Mouse (Mus musculus) CD4-positive helper T cell, adult 2 months (primary cell): ENCODE measurements around the gene Btg4.

Experiments used
- DNase-seq: peaks from one replicate; pipeline ENCODE4 v3.0.0-alpha.2; 2012; ENCODE audit warnings: low read depth, missing footprints, low spot score

Btg4 gene

GRCm38 (mm10) chr9:51165312-51166180 is 104.8 kb downstream of the Btg4 start, which contains the start of gene Gm32742:
Gene Gm32742, minus strand, starts transcription at chr9:51165517.
- no peak for DNase-seq

- DNase-seq = peak; percentile 29
Measured at GRCm38 (mm10) chr9:51167954-51168353, 107.3 kb downstream of the Btg4 start.

GRCm38 (mm10) chr9:51168698-51169097 is 108.0 kb downstream of the Btg4 start:
- DNase-seq = no peak

- no peak for DNase-seq
Measured at GRCm38 (mm10) chr9:51169133-51169532, 108.4 kb downstream of the Btg4 start.
